Mouse (Mus musculus): ENCODE results near the gene Rem2.
A peak's percentile ranks its signal among the peaks of the same experiment; 100 is the strongest.

Gene Rem2

GRCm38 (mm10) chr14:54492345-54493131 is 16.6 kb downstream of the Rem2 start:
- no peak for DNase-seq

- no peak for DNase-seq
Observed at GRCm38 (mm10) chr14:54493236-54493635, 17.3 kb downstream of the Rem2 start.

- peak; percentile 76 for DNase-seq
Observed at GRCm38 (mm10) chr14:54494234-54494633, 18.3 kb downstream of the Rem2 start.

GRCm38 (mm10) chr14:54496706-54497105 is 20.8 kb downstream of the Rem2 start:
- DNase-seq, result peak; percentile 27

GRCm38 (mm10) chr14:54499330-54499729 is 23.4 kb downstream of the Rem2 start:
- DNase-seq, result no peak

- DNase-seq, result no peak
Observed at GRCm38 (mm10) chr14:54501365-54501764, 25.5 kb downstream of the Rem2 start.

GRCm38 (mm10) chr14:54503092-54503491 is 27.2 kb downstream of the Rem2 start:
- no peak for DNase-seq

- DNase-seq, result no peak
Observed at GRCm38 (mm10) chr14:54509774-54510173, 33.9 kb downstream of the Rem2 start.

GRCm38 (mm10) chr14:54516710-54517310 is 40.9 kb downstream of the Rem2 start:
- DNase-seq, result no peak

GRCm38 (mm10) chr14:54523600-54523999 is 47.7 kb downstream of the Rem2 start:
- DNase-seq, result no peak

- no peak for DNase-seq
Observed at GRCm38 (mm10) chr14:54527227-54528006, 51.5 kb downstream of the Rem2 start.

- no peak for DNase-seq
Observed at GRCm38 (mm10) chr14:54528007-54528393, 52.1 kb downstream of the Rem2 start.

GRCm38 (mm10) chr14:54528446-54529111 is 52.7 kb downstream of the Rem2 start:
- peak; percentile 88 for DNase-seq
